Comparison of ENCODE assay signal across 9 mouse cellular contexts in genomic region chr11:81968401-81968881, GRCm38 (mm10). TPM values are rescaled to one million over a fixed set of nuclear protein-coding genes. Genes with fewer than 3 reads are reported as not detected.
DNase-seq lines count a peak whose midpoint lies in the region; ATAC-seq and TF ChIP-seq lines count a peak whose summit lies in the region.
"Had no signal": no experiment of that assay in that cellular context is flagged by ENCODE, and none has a peak within 500 bp of the region (broad histone marks: within the 10 kb centered on the region; RNA-seq: fewer than 3 reads in every experiment).

Gene Asic2 (minus strand): TSS chr11:81968457.

- H3K4me2 ChIP-seq in hindbrain, postnatal 0 days (ENCODE audit: low read depth, low read length), result peak within 1 kb of the TSS; percentile 65
- H3K4me2 ChIP-seq in midbrain, embryonic 11.5 days, result peak within 1 kb of the TSS; percentile 76

- H3K4me3 ChIP-seq in ES-Bruce4 (ENCODE audit: low read depth, low read length), result peak within 1 kb of the TSS; percentile 42
- H3K4me3 ChIP-seq in hindbrain, postnatal 0 days (ENCODE audit: low read length), result peak within 1 kb of the TSS; percentile 48
- peak within 1 kb of the TSS; percentile 37 for H3K4me3 ChIP-seq in midbrain, embryonic 11.5 days (ENCODE audit: low read depth, low read length)

- H3K9ac ChIP-seq in ES-Bruce4 (ENCODE audit: low read depth, poor library complexity, severe bottlenecking), result no peak within 1 kb of the TSS
- peak within 1 kb of the TSS; percentile 63 for H3K9ac ChIP-seq in hindbrain, postnatal 0 days (replicated peaks; ENCODE audit: low read length)
- H3K9ac ChIP-seq in midbrain, embryonic 11.5 days (ENCODE audit: low read length), result peak within 1 kb of the TSS; percentile 57

- no peaks in the 10 kb centered on the region for H3K9me3 ChIP-seq in ES-Bruce4 (replicated peaks; ENCODE audit: control insufficient read depth, insufficient read depth, low read length, poor library complexity, severe bottlenecking)
- H3K9me3 ChIP-seq in hindbrain, postnatal 0 days (ENCODE audit: low read length), result no peaks in the 10 kb centered on the region
- no peaks in the 10 kb centered on the region for H3K9me3 ChIP-seq in midbrain, embryonic 11.5 days (ENCODE audit: control insufficient read depth, low read length)

- TF ChIP-seq CTCF in ES-Bruce4 (IDR thresholded peaks at IDR 0.05; ENCODE audit: low read depth, low read length), result no peak
- TF ChIP-seq CTCF in hindbrain, postnatal 0 days (IDR thresholded peaks at IDR 0.05; ENCODE audit: low read depth), result 0 out of 2 replicates have a peak, but pooled peaks have one; percentile 10

- ATAC-seq in hindbrain, postnatal 0 days, result peak; percentile 22; the same call in 1 of the 2 replicates
- ATAC-seq in midbrain, embryonic 11.5 days (ENCODE audit: low FRiP score), result no peak

- no peaks in the 10 kb centered on the region for H3K36me3 ChIP-seq in ES-Bruce4 (ENCODE audit: control insufficient read depth, insufficient read depth, low read length, poor library complexity, severe bottlenecking)
- H3K36me3 ChIP-seq in hindbrain, postnatal 0 days (ENCODE audit: insufficient read depth, low read length), result no peaks in the 10 kb centered on the region
- H3K36me3 ChIP-seq in midbrain, embryonic 11.5 days (ENCODE audit: control insufficient read depth, insufficient read depth, low read length), result no peaks in the 10 kb centered on the region

- peak; percentile 17 for DNase-seq in embryo, embryonic 9.5 days (ENCODE audit: extremely low spot score)
- peak; percentile 69 for DNase-seq in hindbrain, postnatal 0 days (ENCODE audit: low spot score)
- peak; percentile 91 for DNase-seq in midbrain, embryonic 11.5 days (ENCODE audit: low spot score, missing footprints)
- peak; percentile 6 for DNase-seq in yolk sac, embryonic 10.5 days (ENCODE audit: low spot score)
- DNase-seq in lung, postnatal 36 days, result no peak
- DNase-seq in T-cell, adult 2 months (ENCODE audit: low spot score), result no peak
- DNase-seq in urinary bladder, adult 18-20 months (ENCODE audit: low spot score in 2 of 2), result no peak

- no peak for TF ChIP-seq EP300 in ES-Bruce4 (IDR thresholded peaks at IDR 0.05; ENCODE audit: insufficient read depth, low read depth, low read length)

- H3K27ac ChIP-seq in ES-Bruce4 (ENCODE audit: insufficient read depth, low read length), result no peak within 1 kb of the TSS
- peak within 1 kb of the TSS; percentile 46; the same call in 1 of the 2 replicates for H3K27ac ChIP-seq in hindbrain, postnatal 0 days
- no peak within 1 kb of the TSS for H3K27ac ChIP-seq in midbrain, embryonic 11.5 days (ENCODE audit: low read depth, low read length)

- no peaks in the 10 kb centered on the region for H3K4me1 ChIP-seq in ES-Bruce4 (ENCODE audit: control insufficient read depth, insufficient read depth, low read length)
- peaks cover 22% of the 10 kb centered on the region for H3K4me1 ChIP-seq in hindbrain, postnatal 0 days (ENCODE audit: insufficient read depth, low read length)
- H3K4me1 ChIP-seq in midbrain, embryonic 11.5 days (ENCODE audit: control insufficient read depth, insufficient read depth, low read length), result peaks cover 8% of the 10 kb centered on the region; the same call in 1 of the 2 replicates

- H3K27me3 ChIP-seq in ES-Bruce4 (ENCODE audit: control insufficient read depth, insufficient read depth, low read length, poor library complexity, severe bottlenecking), result no peaks in the 10 kb centered on the region; the same call in 1 of the 2 replicates
- H3K27me3 ChIP-seq in hindbrain, postnatal 0 days (ENCODE audit: insufficient read depth, low read length), result no peaks in the 10 kb centered on the region
- H3K27me3 ChIP-seq in midbrain, embryonic 11.5 days (ENCODE audit: control insufficient read depth, insufficient read depth, low read length), result peaks cover 16% of the 10 kb centered on the region

- under 1% methylated on average over 29 of the region's 29 CpGs for WGBS in hindbrain, postnatal 0 days
- 2% methylated on average over 29 of the region's 29 CpGs for WGBS in midbrain, embryonic 11.5 days

- no peak for TF ChIP-seq POLR2A in ES-Bruce4 (IDR thresholded peaks at IDR 0.05; ENCODE audit: insufficient read depth, low read length)

RNA-seq across cellular contexts. Expression of gene Asic2, which starts in this region (rescaled TPM):
- not detected in 2 replicates for polyA plus RNA-seq in ES-Bruce4 (2011; ENCODE audit: insufficient read depth, insufficient read length, low read depth, missing spikeins)
- 55.2 and 57.3 TPM in 2 replicates for total RNA-seq in hindbrain, postnatal 0 days (2014; rRNA removed)
- 18.3 and 19.2 TPM in 2 replicates for polyA plus RNA-seq in hindbrain, postnatal 0 days (2015; fragmentation: Nextera tagmentation; extraction: Ambion mirVana)
- polyA plus RNA-seq in midbrain, embryonic 11.5 days (2014; fragmentation: Nextera tagmentation; extraction: Ambion mirVana), result 1.6 TPM in 2 replicates
- polyA plus RNA-seq: heart, embryonic 16.5 days had no signal

Comparison
In these comparisons a context has a peak if more than half of its experiments do, and no peak if none do; other contexts are left out.
1. DNase-seq: peak in embryo, embryonic 9.5 days (single experiment), hindbrain, postnatal 0 days (single experiment), midbrain, embryonic 11.5 days (single experiment) and yolk sac, embryonic 10.5 days (single experiment); none in lung, postnatal 36 days (single experiment), T-cell, adult 2 months (single experiment) and urinary bladder, adult 18-20 months (0 of 2).
2. Peak in every context shown above with its lines, with median percentiles within 50 percentile points of each other: H3K4me3 ChIP-seq.